Mouse (Mus musculus) lung, postnatal 25 days (tissue): ENCODE results near the gene Prex1.
"Not testable (repeated sequence)": the region's sequence is repeated elsewhere in the genome, so short reads cannot be mapped to it uniquely, and the experiment has no call there.

Experiments
- DNase-seq: peaks from one replicate; pipeline ENCODE4 v3.0.0; 2022; ENCODE audit warnings: low spot score

The Prex1 gene

DNA sequence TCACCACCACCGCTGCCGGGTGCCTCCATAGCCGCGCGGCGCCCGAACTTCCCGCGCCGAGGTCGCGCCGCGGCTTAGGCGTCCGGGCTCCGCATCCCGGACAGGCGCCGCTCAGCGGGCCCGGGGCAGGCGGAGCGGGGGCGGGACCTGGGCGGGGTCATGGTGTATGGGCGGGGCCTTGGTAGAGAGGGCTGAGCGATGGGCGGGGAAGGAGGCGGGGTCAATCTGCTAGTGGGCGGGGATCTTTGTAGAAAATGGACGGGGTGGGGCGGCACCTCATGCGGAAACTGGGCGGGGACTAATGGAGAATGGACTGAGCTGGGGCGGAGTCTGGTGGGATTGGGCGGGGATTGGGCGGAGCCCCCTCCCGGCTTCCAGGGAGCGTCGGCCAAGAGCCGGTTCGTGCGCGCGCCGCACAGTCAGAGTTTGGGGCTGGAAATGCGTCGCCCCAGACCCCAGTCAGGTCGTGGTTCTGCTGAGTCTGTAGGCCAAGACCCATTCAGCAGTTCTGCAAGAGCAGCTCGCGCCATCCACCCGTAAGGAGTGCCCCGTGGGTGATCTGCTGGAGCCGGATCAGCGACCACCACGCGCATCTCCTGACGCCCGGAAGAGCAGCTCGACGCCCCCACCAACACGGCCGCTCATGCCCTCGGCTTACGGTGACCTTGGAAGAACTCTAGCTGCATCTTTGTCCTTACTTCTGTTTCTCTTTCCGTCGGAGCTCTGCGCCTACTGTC is at the start of gene Prex1:
Gene Prex1 (minus strand): TSS at position 143 of the 737 bp plus-strand sequence.
- DNase-seq, result peak; percentile 98

DNA sequence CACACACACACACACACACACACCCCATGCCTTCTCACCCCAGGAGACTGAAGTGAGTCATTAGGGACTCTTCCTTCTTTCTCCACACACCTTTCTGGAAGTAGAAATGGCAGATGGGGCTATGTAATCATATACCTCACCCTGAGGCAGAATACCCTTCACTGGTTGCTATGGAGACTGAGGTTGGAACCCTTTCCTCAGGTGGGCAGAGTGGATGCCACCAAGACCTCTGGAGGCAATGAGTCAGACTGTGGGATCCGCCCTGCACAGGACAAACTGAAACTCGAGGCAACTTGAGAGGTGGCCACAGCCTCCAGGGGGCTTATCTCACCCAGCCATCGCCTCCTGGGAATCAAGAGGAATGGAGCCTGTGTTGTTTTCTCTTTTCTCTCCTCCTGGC is 44.3 kb upstream of the Prex1 start:
- DNase-seq, result no peak

DNA sequence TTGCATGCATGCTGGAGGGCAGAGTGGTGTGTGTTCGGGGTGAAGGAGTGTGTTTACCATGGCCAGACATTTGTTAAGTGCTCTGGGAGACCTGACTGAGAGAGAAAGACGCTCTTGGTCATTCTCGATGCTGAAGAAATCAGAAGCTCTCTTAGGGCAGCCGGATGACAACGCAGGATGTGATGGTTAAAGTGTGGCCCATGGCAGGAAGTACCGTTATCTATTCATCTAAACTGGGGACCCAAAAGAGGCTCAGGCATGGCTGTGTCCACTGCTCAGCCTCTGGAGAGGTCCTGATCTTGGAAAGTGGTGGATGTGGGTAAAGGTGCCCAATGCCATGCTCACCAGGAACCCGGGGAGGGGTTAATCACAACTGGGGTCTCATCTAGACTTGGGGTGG is 41.1 kb upstream of the Prex1 start:
- DNase-seq, result no peak

DNA sequence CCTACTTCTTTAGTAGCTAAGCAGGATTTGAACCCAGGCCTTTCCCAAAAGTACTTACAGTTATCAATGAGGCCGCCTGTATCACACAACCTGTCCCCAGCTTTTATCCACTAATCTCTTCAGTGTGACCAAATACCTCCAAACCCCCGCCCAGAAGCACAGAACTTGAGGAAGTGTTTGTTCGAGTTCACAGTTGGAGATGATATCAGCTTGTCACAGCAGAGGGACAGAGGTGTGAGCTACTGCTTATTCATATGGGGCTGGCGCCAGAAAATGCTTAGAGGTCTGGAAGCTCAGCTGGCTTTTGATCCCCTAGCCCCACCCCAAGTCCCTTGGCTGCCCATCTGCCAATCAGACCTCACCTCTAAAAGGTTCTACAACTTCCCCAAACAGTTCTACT is 40.6 kb upstream of the Prex1 start:
- DNase-seq, result no peak

DNA sequence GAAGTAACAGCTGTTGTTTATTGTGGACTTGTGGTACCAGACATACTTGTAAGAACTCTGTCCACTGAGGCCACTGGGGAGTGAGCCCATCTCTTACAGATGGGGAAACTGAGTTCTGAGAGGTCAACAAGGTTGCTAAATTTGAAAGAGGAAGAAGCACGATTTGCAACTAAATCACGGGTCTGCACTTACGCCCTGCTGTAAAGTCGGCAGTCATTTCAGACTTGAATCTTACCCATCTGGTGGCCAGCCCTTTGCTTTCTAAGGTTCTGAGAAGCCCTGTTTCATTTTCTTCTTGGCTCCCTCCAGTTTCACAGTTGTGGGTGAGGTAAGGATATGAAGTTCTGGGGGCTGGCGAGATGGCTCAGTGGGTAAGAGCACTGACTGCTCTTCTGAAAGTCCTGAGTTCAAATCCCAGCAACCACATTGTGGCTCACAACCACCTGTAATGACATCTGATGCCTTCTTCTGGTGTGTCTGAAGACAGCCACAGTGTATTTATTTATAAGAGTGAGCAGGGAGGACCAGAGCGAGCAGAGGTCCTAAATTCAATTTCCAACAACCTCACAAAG is 37.1 kb upstream of the Prex1 start:
- no peak for DNase-seq

DNA sequence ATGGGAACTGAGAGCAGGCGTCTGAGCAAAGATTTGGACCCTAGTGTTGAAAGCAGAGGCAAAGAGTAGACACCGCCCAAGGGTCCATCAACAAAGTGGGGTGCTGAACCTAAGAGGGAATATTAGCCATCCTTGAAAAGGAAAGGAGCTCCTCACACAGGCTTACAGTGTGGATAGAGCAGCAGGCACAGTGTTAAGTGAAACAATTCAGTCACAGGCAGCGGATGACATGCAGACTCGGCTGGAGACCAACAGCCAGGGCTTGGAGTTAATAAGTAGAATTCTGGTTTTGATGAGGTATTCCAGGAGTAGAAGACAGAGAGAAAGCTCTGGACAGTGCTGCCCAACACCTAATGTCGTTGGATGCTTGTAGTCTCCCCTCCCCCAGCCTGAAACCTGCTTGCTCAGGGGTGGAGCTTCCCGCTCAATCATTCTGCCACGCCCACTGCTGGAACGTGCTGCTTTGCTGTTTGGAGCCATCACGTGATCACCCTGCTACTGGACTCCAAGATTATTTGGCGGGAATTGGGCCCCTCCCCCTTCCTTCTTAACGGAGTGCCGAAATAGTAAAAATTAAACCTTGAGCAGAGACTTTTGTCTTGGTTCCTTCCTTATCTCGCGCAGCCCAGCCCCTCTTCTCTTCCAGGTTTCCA is 32.8 kb upstream of the Prex1 start:
- not testable (repeated sequence) for DNase-seq

DNA sequence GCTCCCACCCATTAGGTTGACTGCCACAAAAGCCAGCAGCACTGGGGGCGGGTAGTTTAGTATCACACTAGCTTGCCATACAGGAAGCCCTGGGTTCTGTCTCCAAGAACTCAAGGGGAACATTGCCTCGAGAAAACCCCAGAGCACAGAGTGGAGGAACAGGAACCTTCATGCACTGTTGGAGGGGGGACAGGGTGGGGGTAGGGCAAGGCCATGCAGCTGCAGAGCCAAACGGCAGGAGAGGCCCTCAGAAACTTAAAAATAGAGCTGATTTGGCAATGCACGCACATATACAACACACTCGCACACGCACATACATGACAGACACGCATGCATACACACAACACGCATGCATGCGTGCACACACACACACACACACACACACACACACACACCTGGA is 32.2 kb upstream of the Prex1 start:
- DNase-seq, result no peak

DNA sequence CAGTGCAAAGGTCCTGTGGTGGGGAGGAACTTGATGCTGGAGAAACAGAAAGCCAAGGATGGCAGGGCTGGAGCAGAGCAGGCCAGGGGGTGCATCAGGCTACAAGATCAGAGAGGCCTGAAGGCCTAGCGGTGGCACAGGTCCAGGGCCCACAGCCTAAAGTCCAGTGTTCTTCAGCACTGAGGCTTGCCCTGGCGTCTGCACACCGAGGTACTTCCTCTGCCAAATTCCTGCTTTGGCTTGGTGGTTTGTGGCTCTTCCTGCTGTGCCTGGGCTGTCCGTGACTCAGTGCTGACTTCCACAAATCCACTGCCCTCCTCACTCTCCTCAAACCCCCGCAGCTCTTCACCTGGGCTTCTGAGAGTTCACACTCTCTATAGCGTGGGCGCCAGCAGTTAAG is 30.8 kb upstream of the Prex1 start:
- no peak for DNase-seq

DNA sequence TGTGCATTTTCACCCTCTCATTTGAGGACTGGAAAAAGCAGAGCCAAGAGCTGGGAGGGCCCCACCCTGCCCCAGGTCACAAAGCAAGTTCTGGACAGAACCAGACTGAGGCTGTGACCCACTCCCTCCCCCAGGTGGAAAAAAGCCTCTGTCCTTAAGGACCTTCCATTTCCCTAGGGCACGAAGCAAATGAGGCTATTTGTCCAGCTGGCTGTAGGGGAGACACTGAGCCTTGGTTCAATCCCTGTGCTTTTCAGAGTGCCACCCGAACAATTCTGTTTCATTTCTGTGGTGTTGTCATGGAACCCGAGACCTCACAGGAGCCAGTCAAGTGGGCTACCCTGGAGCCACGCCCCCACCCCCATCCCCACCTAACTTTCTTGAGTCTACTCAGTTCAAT is 29.9 kb upstream of the Prex1 start:
- DNase-seq, result no peak

DNA sequence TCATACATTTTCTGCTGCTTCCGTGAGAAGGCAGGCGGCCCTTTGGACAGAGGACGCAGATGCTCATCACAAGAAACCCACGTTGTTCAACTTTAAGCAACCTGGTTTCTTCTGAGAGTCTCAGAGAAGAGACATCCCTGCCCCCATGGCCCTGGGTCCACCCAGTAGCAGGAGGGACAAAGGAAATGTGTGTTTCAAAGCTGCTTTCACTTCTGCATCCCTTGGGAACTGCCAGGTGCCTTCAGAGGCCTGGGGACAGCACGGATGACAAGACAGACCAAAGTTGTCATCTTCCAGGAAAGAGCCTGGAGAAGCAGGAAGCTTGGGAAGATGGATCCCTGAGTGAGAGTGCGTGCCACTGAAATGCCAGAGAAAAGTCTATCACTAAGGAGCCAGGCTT is 27.8 kb upstream of the Prex1 start:
- DNase-seq, result no peak

DNA sequence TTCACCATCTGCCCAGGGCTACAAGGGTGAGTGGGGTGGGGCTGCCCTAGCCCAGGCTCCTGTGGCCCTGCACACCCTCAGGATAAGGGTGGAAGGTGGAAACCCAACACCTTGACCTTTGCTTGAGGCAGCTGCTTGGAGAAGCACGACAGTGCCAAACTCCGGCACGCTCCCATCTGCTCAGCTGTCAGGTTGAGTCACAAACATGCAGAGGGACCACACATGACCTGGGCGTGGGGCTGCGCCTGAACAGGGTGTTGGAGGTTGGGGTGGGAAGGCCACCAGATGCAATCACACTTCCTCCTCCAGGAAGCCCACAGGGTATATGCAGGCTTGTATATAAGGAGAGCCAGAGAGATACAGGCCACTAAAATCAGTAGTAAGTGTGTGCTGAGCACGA is 26.8 kb upstream of the Prex1 start:
- no peak for DNase-seq

DNA sequence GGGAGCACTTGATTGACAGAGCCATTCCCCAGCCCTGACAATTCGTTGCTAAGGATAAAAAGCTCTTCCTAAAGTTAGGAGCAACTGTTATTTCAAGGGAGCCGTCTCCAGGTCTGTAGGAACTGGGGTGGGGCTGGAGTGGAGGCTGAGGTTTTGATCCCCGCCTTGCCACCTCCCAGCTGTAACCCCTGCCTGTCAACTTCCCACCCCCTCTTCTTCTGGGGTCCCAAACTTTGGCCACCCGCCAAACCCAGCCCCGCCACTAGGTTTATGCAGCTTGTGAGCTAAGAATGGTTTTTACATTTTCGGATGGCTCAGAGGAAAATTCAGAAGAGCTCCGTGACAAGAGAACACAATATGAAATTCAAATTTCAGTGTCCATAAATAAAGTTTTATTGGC is 23.7 kb upstream of the Prex1 start:
- DNase-seq, result no peak

DNA sequence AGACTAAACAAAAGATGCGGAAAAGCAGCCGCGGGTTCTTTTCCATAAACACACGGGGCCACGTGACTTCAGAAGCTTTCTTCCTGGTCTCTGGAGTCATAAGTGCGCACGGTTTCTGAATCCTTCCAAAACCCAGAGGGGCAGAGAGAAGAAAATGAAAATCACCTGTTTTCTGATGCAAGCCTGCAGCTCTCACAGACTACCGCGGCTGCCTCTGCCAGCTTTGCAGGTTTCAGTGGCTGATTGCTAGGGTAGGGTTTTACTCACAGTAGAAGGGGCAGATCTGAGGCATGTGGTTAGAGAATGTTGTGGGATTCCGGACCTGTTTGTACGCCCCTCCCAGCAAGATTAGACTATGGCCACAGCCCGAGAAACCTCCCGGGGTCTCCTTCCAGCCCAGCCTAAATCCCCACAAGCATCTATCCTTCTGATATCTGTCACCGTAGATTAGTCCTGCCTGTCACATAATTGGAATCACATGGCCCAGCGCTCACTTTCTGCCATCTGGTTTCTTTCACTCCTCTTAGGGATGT is 21.9 kb upstream of the Prex1 start:
- DNase-seq, result no peak

DNA sequence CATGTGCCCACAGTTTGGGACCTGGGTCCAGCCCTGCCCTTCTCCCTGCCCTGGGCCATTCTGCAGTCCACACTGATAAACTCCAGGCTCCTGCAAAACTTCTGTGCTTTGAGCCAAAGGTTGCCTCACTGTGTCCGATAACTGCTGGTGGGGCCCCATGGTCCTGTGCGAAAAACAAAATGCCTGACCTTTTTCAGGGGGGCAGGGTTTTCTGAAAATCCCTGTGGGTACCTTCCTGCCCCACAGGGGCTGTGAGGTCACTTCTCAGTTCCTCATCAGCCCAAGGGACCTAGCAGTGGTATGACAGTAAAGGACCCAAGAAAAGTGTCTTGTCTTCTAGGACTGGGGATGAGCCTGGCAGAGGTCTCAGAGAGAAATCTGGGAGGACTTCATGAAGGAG is 19.2 kb upstream of the Prex1 start:
- DNase-seq, result no peak

DNA sequence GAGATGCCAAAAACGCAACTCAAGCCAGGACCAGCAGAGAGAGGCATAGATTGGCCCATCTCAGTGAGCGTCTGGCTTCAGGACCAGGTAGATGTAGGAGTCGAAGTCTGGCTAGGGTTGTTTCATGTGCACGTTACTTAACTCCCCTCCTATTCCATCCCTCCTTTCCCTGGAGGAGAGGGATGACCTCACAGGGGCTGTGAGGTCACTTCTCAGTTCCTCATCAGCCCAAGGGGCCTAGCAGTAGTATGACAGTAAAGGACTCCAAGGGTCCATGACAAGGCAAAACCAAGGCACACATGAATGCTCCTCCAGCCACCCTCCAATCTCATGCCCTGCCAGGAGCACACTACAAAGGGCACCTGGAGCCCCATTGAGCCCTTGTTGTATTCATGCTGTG is 18.5 kb upstream of the Prex1 start:
- no peak for DNase-seq

DNA sequence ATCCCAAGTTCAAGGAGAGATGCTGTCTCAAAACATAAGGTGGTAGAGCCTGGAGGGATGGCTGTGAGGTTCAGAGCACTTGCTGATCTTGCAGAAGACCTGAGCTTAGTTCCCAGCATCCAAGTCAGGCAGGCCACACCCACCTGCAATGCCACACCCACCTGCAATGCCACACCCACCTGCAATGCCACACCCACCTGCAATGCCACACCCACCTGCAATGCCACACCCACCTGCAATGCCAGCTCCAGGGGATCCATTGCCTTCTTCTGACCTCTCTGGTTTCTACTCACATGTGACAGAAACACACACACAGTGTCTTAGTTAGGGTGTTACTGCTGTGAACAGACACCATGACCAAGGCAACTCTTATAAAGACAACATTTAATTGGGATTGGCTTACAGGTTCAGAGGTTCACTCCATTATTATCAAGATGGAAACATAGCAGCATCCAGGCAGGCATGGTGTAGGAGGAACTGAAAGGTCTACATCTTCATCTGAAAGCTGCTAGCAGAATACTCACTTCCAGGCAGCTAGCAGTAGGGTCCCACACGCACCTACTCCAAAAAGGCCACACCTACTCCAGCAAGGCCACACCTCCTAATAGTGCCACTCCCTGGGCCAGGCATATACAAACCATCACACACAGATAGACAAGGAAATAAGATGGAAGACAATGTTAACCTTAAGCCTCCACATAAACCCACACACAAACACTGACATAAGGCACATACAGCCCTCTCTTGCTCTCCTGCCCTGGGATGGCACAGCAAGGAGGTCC is 17.7 kb upstream of the Prex1 start:
- DNase-seq, result not testable (repeated sequence)

DNA sequence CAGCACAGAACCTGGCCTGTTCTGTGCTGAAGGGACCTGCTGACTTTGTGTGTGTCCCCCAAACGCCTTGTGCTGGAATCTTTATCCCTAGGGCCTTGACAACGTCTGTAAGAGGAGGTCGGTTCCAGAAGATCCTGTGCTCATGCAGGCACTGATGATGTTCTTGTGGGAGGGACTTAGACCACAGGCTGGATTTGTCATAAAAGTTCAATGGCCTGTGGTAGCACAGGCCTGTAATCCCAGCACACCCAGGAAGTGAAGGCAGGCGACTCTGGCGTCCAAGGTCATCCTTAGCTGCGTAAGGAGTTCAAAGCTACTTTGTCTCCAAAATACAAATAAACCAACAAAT is 16.9 kb upstream of the Prex1 start:
- DNase-seq, result no peak

DNA sequence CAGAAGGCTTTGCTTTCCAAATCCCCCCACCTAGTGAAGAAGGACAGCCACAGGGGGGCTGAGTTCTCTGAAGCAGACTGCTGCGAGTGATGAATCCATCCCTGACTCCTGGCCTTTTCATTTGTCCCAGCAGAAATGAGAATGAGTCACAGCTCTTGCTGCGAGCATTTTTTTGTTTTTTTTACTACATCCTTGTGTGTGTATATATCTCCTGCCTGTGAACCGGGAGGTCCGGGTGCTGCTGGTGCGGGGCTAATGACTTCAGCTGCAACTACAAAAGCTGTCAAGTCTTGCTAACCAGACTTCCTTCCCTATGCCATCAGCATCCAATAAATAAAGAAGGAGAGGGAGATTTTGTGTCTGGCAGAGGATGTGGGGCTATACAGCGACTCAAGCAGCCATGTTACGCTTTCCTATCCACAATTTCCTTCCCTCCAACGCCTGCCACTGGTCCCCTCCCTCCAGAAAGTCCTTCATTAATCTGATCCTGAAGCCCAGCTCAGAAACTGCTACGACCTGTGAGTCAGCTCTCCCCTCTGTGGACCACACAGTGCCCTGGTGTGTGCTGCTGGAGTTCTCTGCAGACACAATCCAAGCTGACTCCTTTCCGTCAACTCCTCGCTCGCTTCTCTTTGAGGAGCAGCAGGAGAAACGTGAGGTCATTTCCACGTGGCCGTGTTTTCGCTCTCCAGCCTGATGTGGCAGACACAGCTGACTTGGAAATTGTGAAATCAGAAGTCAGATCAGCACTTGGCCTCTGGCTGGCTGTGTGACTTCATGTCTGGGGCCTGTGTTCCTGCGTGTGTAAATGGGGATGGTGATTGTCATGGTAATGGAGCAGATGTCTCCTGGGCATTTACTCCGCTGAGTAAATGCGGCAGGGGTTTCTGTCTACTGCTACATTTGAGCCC is 16.3 kb upstream of the Prex1 start:
- peak; percentile 68 for DNase-seq

DNA sequence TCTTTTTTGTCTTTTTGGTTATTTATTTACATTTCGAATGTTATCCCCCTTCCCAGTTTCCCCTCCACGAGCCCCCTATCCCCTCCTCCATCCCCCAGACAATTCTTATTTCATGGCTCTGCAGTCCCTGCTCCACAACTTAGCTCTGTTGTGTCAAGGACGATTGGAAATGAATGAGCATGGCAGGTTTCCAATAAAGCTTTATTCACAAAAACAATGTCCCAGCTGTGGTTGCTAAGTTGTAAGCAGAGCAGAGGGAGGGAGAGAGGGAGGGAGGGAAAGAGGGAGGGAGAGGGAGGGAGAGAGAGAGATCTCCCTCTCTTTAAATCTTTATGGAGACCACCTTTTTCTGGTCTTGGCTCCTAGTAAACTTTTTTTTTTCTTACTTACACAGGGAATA is 15.4 kb upstream of the Prex1 start:
- no peak for DNase-seq

DNA sequence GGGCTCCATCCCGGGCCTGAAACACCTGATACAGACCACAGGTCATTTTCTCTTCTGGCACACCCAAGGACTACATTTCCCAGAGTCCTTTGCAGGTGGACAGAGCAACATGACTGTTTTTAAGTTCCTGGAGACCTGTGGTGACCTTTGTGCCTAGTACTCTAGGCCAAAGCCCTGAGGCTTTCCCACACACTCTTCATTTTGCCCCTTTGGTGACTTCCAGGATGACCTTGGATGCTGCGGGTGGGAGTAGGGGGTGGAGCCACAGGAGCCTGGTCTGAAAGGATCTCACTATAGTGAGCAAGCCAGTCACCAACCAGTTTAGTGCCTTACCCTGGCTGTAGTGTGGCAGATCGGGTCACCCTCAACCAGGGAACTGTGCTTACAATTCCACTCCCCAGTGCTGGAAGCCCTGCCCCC is 14.6 kb upstream of the Prex1 start:
- no peak for DNase-seq

DNA sequence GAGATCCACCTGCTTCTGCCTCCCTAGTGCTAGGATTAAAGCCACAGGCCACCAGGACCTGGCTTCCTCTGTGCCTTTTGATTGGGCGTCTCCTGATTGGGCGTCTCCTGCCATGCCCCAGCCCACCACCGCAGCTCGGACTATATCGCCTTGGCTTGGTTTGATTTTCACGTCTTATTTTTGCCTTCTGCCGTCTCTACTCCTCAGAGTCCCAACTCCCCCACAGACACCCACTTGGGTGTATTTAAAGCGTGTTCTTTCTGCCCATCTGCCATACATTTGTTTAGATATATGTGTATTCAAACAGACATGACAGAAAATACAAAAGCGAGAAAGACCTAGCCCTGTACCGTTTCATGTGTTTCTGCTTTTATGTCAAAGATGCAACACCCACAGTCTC is 14.2 kb upstream of the Prex1 start:
- DNase-seq, result no peak

DNA sequence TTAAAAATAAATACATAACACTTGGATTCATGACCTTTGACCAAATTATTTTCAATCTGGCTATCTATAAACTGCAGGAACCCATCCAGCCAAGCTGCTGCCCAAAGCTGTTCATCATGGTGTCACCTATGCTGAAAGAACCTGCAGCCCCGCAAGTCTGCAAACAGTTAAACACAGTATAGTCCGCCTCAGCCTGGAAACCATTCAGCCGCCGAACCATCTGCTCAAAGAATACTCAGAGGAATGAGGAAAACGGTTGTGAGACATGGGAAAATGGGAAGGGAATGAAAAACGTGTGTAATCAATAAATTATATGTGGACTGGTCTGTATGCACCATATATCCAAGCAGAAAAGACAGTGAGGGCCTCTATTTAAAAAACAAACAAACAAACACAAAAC is 13.3 kb upstream of the Prex1 start:
- no peak for DNase-seq
